Mouse (Mus musculus) midbrain, embryonic 15.5 days (tissue): ENCODE results near the gene Tecta. TPM values are rescaled to one million over a fixed set of nuclear protein-coding genes. Genes with fewer than 3 reads are reported as not detected.

Experiments
- ATAC-seq: fragments of 200-750 bp; cut with Nextera tagmentation; replicated peaks from 2 replicates; pipeline ENCODE4 v1.8.0; 2017; ENCODE audit warnings: moderate TSS enrichment
- H3K27ac ChIP-seq: fragments of 300-500 bp; sonication (generic); 2 replicates; pipeline ENCODE4 v1.5.1; 2015; ENCODE audit warnings: mild to moderate bottlenecking, inconsistent platforms
- H3K27me3 ChIP-seq: fragments of 300-500 bp; sonication (generic); replicated peaks from 2 replicates; pipeline ENCODE4 v1.6.1; 2015; ENCODE audit warnings: inconsistent platforms
- H3K36me3 ChIP-seq: fragments of 300-500 bp; sonication (generic); replicated peaks from 2 replicates; pipeline ENCODE4 v1.6.1; 2015; ENCODE audit warnings: inconsistent platforms
- H3K4me1 ChIP-seq: fragments of 300-500 bp; sonication (generic); 2 replicates; pipeline ENCODE4 v1.6.1; 2015; ENCODE audit warnings: inconsistent platforms
- H3K4me2 ChIP-seq: fragments of 300-500 bp; sonication (generic); 2 replicates; pipeline ENCODE4 v1.6.1; 2015; ENCODE audit warnings: inconsistent platforms, mild to moderate bottlenecking, moderate library complexity
- H3K4me3 ChIP-seq: fragments of 300-500 bp; sonication (generic); 2 replicates; pipeline ENCODE4 v1.5.1; 2015; ENCODE audit warnings: mild to moderate bottlenecking, inconsistent platforms
- H3K9ac ChIP-seq: fragments of 300-500 bp; sonication (generic); 2 replicates; pipeline ENCODE4 v1.6.1; 2015; ENCODE audit warnings: mild to moderate bottlenecking, inconsistent platforms
- H3K9me3 ChIP-seq: fragments of 300-500 bp; sonication (generic); 2 replicates; pipeline ENCODE4 v1.6.1; 2016; ENCODE audit warnings: inconsistent platforms
- WGBS: fragments of 180-500 bp; shearing (Covaris S2); methylation state at CpG from one replicate; pipeline ENCODE4 v1.1.7; 2015; ENCODE audit warnings: mixed read lengths; 5-methylcytosine and 5-hydroxymethylcytosine counted together
- polyA plus RNA-seq: library from polyadenylated mRNA; unstranded; fragments of >200 nt; fragmentation: Nextera tagmentation; extraction: Ambion mirVana; gene quantifications from 2 replicates; pipeline ENCODE4 v1.2.1, GENCODE M21; 2015

Tecta gene
- polyA plus RNA-seq, 1 experiment from 2014 or later = 0.41 TPM

- no peak for ATAC-seq
- Histone ChIP-seq H3K27me3 (no peaks in the 10 kb centered on the region), H3K4me1 (no peaks in the 10 kb centered on the region), H3K4me3 (no peak overlapping the region), H3K9me3 (no peaks in the 10 kb centered on the region), H3K9ac (no peak overlapping the region), H3K27ac (no peak overlapping the region), H3K36me3 (no peaks in the 10 kb centered on the region), H3K4me2 (no peak overlapping the region)
- 59% methylated on average over 4 of the region's 4 CpGs for WGBS
Measured at GRCm38 (mm10) chr9:42314959-42315358, 84.8 kb downstream of the Tecta start.

GRCm38 (mm10) chr9:42314388-42314787, 85.3 kb downstream of the Tecta start:
- Histone ChIP-seq H3K27me3 (no peaks in the 10 kb centered on the region), H3K36me3 (no peaks in the 10 kb centered on the region), H3K27ac (no peak overlapping the region), H3K4me3 (no peak overlapping the region), H3K4me1 (no peaks in the 10 kb centered on the region), H3K9me3 (no peaks in the 10 kb centered on the region), H3K4me2 (no peak overlapping the region), H3K9ac (no peak overlapping the region)
- 83% methylated on average over 6 of the region's 6 CpGs for WGBS
- no peak for ATAC-seq

- Histone ChIP-seq H3K4me3 (no peak overlapping the region), H3K9me3 (no peaks in the 10 kb centered on the region), H3K27ac (no peak overlapping the region), H3K4me2 (no peak overlapping the region), H3K36me3 (no peaks in the 10 kb centered on the region), H3K4me1 (no peaks in the 10 kb centered on the region), H3K27me3 (no peaks in the 10 kb centered on the region), H3K9ac (no peak overlapping the region)
- no peak for ATAC-seq
- WGBS = 18% methylated on average over 3 of the region's 3 CpGs
Measured at GRCm38 (mm10) chr9:42313872-42314271, 85.9 kb downstream of the Tecta start.

GRCm38 (mm10) chr9:42311311-42311710, 88.4 kb downstream of the Tecta start:
- 96% methylated on average over 3 of the region's 3 CpGs for WGBS
- Histone ChIP-seq H3K4me3 (no peak overlapping the region), H3K4me2 (no peak overlapping the region), H3K4me1 (no peaks in the 10 kb centered on the region), H3K27ac (no peak overlapping the region), H3K27me3 (no peaks in the 10 kb centered on the region), H3K36me3 (no peaks in the 10 kb centered on the region), H3K9ac (no peak overlapping the region), H3K9me3 (no peaks in the 10 kb centered on the region)
- no peak for ATAC-seq

GRCm38 (mm10) chr9:42303894-42304293, 95.8 kb downstream of the Tecta start:
- Histone ChIP-seq H3K9me3 (no peaks in the 10 kb centered on the region), H3K27me3 (no peaks in the 10 kb centered on the region), H3K9ac (no peak overlapping the region), H3K4me3 (no peak overlapping the region), H3K36me3 (no peaks in the 10 kb centered on the region), H3K4me2 (no peak overlapping the region), H3K4me1 (no peaks in the 10 kb centered on the region), H3K27ac (no peak overlapping the region)
- 86% methylated on average over 4 of the region's 4 CpGs for WGBS
- no peak for ATAC-seq

- WGBS = 73% methylated on average over 6 of the region's 6 CpGs
- H3K27me3 ChIP-seq = no peaks in the 10 kb centered on the region
- H3K4me1 ChIP-seq = no peaks in the 10 kb centered on the region
- no peak for ATAC-seq
- H3K9me3 ChIP-seq = no peaks in the 10 kb centered on the region
- H3K4me3 ChIP-seq = no peak overlapping the region
- no peak overlapping the region for H3K27ac ChIP-seq
- H3K4me2 ChIP-seq = no peak overlapping the region
- H3K9ac ChIP-seq = no peak overlapping the region
- no peaks in the 10 kb centered on the region for H3K36me3 ChIP-seq
Measured at GRCm38 (mm10) chr9:42301082-42301633, 98.6 kb downstream of the Tecta start.

GRCm38 (mm10) chr9:42296297-42296922, 103.3 kb downstream of the Tecta start:
- H3K9me3 ChIP-seq = no peaks in the 10 kb centered on the region
- no peaks in the 10 kb centered on the region for H3K27me3 ChIP-seq
- WGBS = 91% methylated on average over 10 of the region's 10 CpGs
- no peak overlapping the region for H3K4me3 ChIP-seq
- H3K27ac ChIP-seq = no peak overlapping the region
- ATAC-seq = no peak
- no peak overlapping the region for H3K9ac ChIP-seq
- H3K4me1 ChIP-seq = peaks cover 3% of the 10 kb centered on the region; the same call in 1 of the 2 replicates
- H3K4me2 ChIP-seq = no peak overlapping the region
- no peaks in the 10 kb centered on the region for H3K36me3 ChIP-seq

- no peaks in the 10 kb centered on the region for H3K9me3 ChIP-seq
- peaks cover 3% of the 10 kb centered on the region; the same call in 1 of the 2 replicates for H3K4me1 ChIP-seq
- H3K27me3 ChIP-seq = no peaks in the 10 kb centered on the region
- H3K36me3 ChIP-seq = no peaks in the 10 kb centered on the region
- no peak overlapping the region for H3K27ac ChIP-seq
- WGBS = 83% methylated on average over 2 of the region's 2 CpGs
- no peak for ATAC-seq
- H3K9ac ChIP-seq = no peak overlapping the region
- H3K4me3 ChIP-seq = no peak overlapping the region
- H3K4me2 ChIP-seq = no peak overlapping the region
Measured at GRCm38 (mm10) chr9:42294131-42294530, 105.6 kb downstream of the Tecta start.

- H3K9me3 ChIP-seq = no peaks in the 10 kb centered on the region
- H3K27me3 ChIP-seq = no peaks in the 10 kb centered on the region
- H3K36me3 ChIP-seq = no peaks in the 10 kb centered on the region
- no peak overlapping the region for H3K4me3 ChIP-seq
- H3K4me1 ChIP-seq = peaks cover 3% of the 10 kb centered on the region; the same call in 1 of the 2 replicates
- WGBS = 70% methylated on average over 3 of the region's 3 CpGs
- H3K27ac ChIP-seq = no peak overlapping the region
- H3K9ac ChIP-seq = no peak overlapping the region
- no peak for ATAC-seq
- H3K4me2 ChIP-seq = no peak overlapping the region
Measured at GRCm38 (mm10) chr9:42293596-42293995, 106.1 kb downstream of the Tecta start.

GRCm38 (mm10) chr9:42293051-42293450, 106.7 kb downstream of the Tecta start:
- Histone ChIP-seq H3K9me3 (no peaks in the 10 kb centered on the region), H3K27me3 (no peaks in the 10 kb centered on the region), H3K36me3 (no peaks in the 10 kb centered on the region), H3K9ac (no peak overlapping the region), H3K4me1 (peaks cover 3% of the 10 kb centered on the region; the same call in 1 of the 2 replicates), H3K27ac (peak overlapping the region; percentile 21; the same call in 1 of the 2 replicates), H3K4me3 (no peak overlapping the region), H3K4me2 (no peak overlapping the region)
- WGBS = 18% methylated on average over 7 of the region's 7 CpGs
- no peak for ATAC-seq

- H3K9me3 ChIP-seq = no peaks in the 10 kb centered on the region
- 77% methylated on average over 4 of the region's 4 CpGs for WGBS
- no peak overlapping the region for H3K9ac ChIP-seq
- ATAC-seq = no peak
- H3K27me3 ChIP-seq = no peaks in the 10 kb centered on the region
- no peak overlapping the region for H3K27ac ChIP-seq
- no peaks in the 10 kb centered on the region for H3K36me3 ChIP-seq
- no peaks in the 10 kb centered on the region for H3K4me1 ChIP-seq
- H3K4me3 ChIP-seq = no peak overlapping the region
- H3K4me2 ChIP-seq = no peak overlapping the region
Measured at GRCm38 (mm10) chr9:42279676-42280075, 120.1 kb downstream of the Tecta start.
